Mouse (Mus musculus): ENCODE measurements at regions not wholly inside any gene's neighbourhood (a gene's known extent, or its start where the extent isn't known, plus 50 kb on each side); places are given as distances from the start of the nearest gene placed in this dataset.
A peak's percentile ranks its signal among the peaks of the same experiment; 100 is the strongest.

DNA sequence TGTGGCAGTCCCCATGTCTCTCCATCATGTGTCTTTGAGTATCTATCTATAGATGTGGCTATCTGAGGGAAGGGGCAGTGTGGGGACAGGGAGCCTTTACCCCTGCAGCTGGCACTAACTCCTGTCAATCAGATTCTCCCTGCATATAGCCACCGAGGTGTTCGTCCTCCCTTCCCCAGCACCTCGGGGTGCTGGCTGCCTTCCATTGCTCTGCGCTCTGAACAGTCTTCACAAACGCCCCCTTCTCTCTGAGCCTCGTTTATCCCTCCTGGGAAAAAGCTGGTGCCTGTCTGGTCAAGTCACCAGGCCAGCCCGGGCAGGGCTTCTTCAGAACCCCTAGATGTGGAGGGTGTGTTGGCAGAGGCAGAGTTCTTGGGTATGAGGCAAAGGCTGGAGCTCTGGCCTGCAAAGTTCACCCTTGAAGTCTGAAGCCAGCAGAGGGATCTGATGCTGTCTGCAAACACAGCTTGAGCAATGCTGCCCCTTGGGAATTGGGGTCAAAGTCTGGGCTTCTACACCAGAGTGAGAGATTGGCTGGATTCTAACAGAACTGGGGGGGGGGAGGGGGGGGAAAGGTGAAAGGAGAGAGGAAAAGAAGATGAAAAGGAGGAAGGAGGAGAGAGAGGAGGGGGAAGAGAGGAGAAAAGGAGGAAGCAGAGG, 175.5 kb upstream of the Igsf21 start:
- no peaks in the 10 kb centered on the region for H3K27me3 ChIP-seq (replicated peaks)
- H3K4me1 ChIP-seq (replicated peaks) = peaks cover 6% of the 10 kb centered on the region; the same call in 1 of the 2 replicates
- WGBS = 57% methylated on average over 7 of the region's 7 CpGs
- no peak overlapping the region for H3K4me2 ChIP-seq (replicated peaks)
- no peak overlapping the region for H3K9ac ChIP-seq
- H3K9me3 ChIP-seq = no peaks in the 10 kb centered on the region
- H3K4me3 ChIP-seq (replicated peaks) = no peak overlapping the region
- peak; percentile 77 for ATAC-seq
- H3K27ac ChIP-seq = no peak overlapping the region
- H3K36me3 ChIP-seq = no peaks in the 10 kb centered on the region

DNA sequence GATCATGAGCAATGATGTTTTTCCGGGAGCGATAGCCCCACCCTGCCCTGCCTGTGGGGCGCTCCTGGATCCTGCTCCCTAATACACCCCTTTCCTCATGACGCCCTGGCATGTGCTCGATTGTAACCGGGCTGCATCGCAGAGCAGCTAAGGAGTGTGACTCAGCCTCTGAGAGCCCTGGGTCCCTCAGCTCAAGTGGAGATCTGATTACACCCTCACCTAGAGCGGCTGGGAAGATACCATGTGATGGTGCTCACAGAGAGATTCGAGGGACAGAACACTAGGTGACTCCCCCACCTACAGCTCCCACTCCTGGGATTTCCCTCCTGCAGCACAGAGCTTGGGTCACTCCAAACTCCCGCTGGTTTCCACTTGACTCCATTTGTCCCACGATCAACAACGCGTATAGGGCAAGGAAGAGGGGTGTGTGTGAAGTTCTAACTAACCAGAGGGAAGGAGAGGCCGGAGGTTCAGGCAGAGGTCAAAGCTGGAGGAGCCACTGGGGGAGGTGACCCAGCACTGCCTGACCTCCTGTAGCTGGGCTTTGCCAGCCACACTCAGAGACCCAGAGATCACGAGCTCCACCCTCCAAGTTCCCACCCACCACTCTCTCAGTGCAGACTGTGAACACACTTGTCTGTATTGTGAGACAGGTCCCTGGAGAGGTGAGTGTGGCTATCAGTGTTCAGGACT, 173.3 kb upstream of the Igsf21 start:
- Histone ChIP-seq H3K27me3 (replicated peaks) (no peaks in the 10 kb centered on the region), H3K27ac (no peak overlapping the region), H3K9ac (no peak overlapping the region), H3K4me3 (replicated peaks) (no peak overlapping the region), H3K9me3 (no peaks in the 10 kb centered on the region), H3K4me2 (replicated peaks) (no peak overlapping the region), H3K4me1 (replicated peaks) (peaks cover 6% of the 10 kb centered on the region; the same call in 1 of the 2 replicates), H3K36me3 (no peaks in the 10 kb centered on the region)
- ATAC-seq = peak; percentile 81
- 28% methylated on average over 15 of the region's 15 CpGs for WGBS

DNA sequence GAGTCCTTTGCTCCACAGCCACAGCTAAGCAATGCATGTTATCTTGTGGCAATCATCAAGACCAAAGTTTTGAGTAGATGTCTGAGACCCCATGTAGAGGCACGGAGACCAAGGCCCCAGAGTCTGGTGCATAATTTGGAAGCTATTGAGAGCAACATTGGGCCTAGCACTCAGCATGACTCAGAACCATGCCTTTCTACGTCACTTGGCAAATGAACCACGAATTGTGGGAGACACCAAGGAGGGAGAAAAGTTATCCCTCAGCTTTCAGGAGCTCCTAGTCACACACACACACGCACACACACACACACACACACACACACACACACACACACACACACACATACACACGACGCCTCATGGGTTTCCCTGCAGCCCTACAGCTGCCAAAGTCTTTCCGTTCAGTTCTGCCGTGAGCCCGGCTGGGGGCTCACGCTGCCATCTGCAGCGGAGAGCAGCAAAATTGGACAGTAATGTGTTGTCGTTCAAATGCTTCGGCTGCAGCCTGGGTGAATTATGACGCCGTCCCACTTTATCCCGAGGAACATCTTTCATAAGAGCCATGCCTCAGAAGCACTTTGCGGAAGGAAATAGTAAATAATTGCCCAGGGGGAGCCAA, 165.8 kb upstream of the Igsf21 start:
- Histone ChIP-seq H3K4me1 (replicated peaks) (no peaks in the 10 kb centered on the region), H3K9ac (no peak overlapping the region), H3K9me3 (no peaks in the 10 kb centered on the region), H3K4me2 (replicated peaks) (no peak overlapping the region), H3K27me3 (replicated peaks) (no peaks in the 10 kb centered on the region), H3K4me3 (replicated peaks) (no peak overlapping the region), H3K36me3 (no peaks in the 10 kb centered on the region), H3K27ac (no peak overlapping the region)
- WGBS = 68% methylated on average over 17 of the region's 17 CpGs
- ATAC-seq = no peak

DNA sequence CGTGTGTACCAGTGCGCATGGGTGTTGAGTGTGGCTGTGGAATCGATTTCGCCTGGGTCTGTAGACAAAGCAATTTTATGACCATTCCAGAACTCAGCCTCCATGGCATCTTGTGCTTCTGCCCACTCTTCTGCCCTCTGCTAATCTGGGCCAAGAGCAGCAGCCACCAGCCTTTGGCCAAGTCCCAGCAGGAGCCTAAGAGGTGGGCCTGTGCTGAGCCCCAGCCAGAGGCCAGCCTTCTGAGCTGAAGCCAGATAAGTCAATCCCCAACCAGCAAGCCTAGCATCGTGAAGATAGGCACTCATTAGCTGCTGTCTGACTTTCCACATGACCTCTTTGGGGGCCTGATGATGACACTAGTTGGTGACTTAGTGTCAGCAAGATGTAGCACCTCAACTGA, 161.9 kb upstream of the Igsf21 start:
- H3K27me3 ChIP-seq (replicated peaks) = no peaks in the 10 kb centered on the region
- 82% methylated on average over 5 of the region's 5 CpGs for WGBS
- ATAC-seq = no peak
- H3K4me3 ChIP-seq (replicated peaks) = no peak overlapping the region
- no peak overlapping the region for H3K4me2 ChIP-seq (replicated peaks)
- H3K9me3 ChIP-seq = no peaks in the 10 kb centered on the region
- no peaks in the 10 kb centered on the region for H3K4me1 ChIP-seq (replicated peaks)
- H3K27ac ChIP-seq = no peak overlapping the region
- no peaks in the 10 kb centered on the region for H3K36me3 ChIP-seq
- no peak overlapping the region for H3K9ac ChIP-seq

DNA sequence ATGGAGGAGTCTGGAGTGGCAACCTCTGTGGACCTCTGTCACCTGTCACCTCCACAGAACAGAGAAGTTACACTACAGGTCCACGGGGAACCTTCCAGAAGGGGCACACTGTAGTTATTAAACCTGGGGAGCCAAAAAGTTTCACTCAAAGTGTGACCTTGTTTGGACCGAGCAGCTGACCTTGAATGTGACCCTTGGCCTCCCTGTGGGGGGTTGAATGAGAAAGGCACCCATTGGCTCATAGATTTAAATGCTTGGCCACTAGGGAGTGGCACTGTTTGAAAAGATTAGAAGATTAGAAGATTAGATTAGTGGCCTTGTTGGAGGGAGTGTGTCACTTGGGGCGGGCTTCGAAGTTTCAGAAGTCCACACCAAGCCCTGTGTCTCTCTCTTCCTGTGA, 160.3 kb upstream of the Igsf21 start:
- Histone ChIP-seq H3K27ac (no peak overlapping the region), H3K9ac (no peak overlapping the region), H3K4me1 (replicated peaks) (no peaks in the 10 kb centered on the region), H3K4me2 (replicated peaks) (no peak overlapping the region), H3K36me3 (no peaks in the 10 kb centered on the region), H3K9me3 (no peaks in the 10 kb centered on the region), H3K4me3 (replicated peaks) (no peak overlapping the region), H3K27me3 (replicated peaks) (no peaks in the 10 kb centered on the region)
- no peak for ATAC-seq
- 70% methylated on average over 4 of the region's 4 CpGs for WGBS

DNA sequence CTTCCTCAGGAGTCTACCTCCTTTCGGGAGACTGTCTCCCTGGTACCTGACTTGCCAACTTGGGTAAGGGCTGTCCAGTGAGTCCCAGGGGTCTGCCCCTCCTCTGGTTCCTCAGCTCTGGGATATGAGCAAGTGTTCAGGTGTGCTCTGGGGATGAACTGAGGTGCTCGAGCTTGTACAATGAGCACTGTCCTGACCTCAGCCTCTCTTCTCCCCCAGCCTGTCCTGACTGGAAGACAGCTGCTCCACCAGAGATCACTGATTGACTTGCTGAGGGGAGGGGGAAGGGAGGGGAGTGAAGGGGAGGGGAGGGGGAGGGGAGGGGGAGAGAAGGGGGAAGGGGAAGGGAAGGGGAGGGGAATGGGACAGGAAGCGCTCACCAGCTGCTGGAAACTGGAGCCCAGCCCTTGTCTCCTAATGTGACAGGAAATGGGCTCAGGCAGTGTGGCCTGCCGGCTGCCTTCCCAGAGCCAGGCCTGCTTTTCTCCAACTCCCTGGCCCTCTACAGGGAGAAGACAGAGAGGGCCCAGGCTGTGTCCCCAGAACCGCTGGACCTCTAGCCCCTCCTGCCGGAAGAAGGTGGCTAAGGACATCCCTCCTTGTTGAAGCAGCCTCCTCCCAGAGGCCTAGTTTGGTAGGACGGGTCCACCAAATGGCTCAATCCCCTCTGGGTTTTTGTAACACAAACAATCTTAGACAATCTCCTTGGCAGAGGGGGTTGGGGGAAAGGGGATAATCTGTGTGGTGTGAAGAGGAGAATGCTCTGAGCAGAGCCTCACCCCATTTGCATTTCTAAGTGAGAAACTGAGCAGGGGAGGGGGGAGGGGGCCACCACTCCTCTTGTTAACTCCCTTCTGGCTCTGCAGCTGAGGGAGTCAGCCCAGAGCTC, 159.7 kb upstream of the Igsf21 start:
- no peaks in the 10 kb centered on the region for H3K36me3 ChIP-seq
- H3K4me1 ChIP-seq (replicated peaks) = no peaks in the 10 kb centered on the region
- H3K9ac ChIP-seq = no peak overlapping the region
- ATAC-seq = peak; percentile 66
- no peaks in the 10 kb centered on the region for H3K9me3 ChIP-seq
- H3K4me3 ChIP-seq (replicated peaks) = no peak overlapping the region
- no peak overlapping the region for H3K4me2 ChIP-seq (replicated peaks)
- H3K27me3 ChIP-seq (replicated peaks) = no peaks in the 10 kb centered on the region
- 15% methylated on average over 7 of the region's 7 CpGs for WGBS
- no peak overlapping the region for H3K27ac ChIP-seq

DNA sequence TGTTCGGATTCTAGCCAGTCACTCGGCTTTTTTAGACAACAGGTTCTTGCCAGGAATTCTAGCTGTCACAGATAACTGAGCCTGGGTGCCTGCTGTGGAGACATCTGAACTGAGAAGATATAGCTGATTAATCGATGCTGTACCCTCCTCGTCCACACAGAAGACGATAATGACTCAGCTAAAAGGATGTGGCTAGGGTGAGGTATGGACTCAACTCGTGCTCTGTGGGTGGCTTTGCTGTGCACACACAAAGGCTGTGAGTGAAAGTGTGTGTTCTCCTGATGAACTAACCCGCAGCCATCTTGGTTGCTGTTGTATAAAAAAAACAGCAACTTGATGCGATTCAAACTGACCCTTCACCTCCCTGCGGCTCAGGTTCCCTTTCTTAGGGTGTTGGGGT, 158.8 kb upstream of the Igsf21 start:
- no peak overlapping the region for H3K27ac ChIP-seq
- no peaks in the 10 kb centered on the region for H3K27me3 ChIP-seq (replicated peaks)
- 72% methylated on average over 9 of the region's 9 CpGs for WGBS
- no peak overlapping the region for H3K4me3 ChIP-seq (replicated peaks)
- no peaks in the 10 kb centered on the region for H3K36me3 ChIP-seq
- no peaks in the 10 kb centered on the region for H3K9me3 ChIP-seq
- H3K4me2 ChIP-seq (replicated peaks) = no peak overlapping the region
- H3K4me1 ChIP-seq (replicated peaks) = no peaks in the 10 kb centered on the region
- no peak overlapping the region for H3K9ac ChIP-seq
- no peak for ATAC-seq

DNA sequence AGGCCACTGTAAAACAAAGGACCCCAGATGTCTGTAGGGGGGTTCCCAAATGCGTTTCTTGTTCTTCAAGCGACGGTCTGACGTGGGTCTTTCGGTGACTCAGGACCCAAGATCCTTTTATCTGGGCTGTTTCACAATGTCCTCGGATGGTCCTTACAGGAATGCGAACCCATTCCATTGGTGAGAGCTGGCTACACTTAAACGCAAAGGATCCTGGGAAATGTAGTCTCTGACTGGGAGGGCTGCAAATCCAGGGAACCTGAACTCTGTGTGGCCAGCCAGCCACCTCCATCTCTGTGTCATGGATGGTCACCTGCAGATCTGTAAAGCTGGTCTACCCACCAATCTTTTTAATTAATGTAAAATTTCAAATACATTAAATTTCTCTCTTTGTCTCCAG, 156.5 kb upstream of the Igsf21 start:
- ATAC-seq = no peak
- Histone ChIP-seq H3K27me3 (replicated peaks) (no peaks in the 10 kb centered on the region), H3K4me3 (replicated peaks) (no peak overlapping the region), H3K9ac (no peak overlapping the region), H3K9me3 (no peaks in the 10 kb centered on the region), H3K36me3 (no peaks in the 10 kb centered on the region), H3K4me2 (replicated peaks) (no peak overlapping the region), H3K4me1 (replicated peaks) (no peaks in the 10 kb centered on the region), H3K27ac (no peak overlapping the region)
- 41% methylated on average over 8 of the region's 8 CpGs for WGBS

DNA sequence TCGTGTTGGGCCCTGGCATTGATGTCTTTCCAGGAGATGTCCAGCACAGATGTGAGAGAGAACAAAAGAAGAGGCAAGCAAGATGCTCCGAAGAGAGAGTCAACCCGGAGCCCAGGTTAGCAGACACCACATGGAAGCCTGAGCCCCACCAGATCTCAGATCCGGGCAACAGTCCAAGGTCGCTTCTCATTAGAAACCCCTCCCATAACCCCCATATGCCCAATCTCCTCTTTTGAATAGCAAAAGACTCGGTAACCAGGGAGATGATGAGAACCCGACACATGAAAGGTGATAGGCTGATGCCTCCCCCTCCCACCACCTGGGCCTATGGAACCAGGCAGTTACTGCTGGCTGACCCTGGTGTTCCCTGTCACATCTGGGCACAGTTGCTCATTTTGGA, 155.7 kb upstream of the Igsf21 start:
- no peaks in the 10 kb centered on the region for H3K9me3 ChIP-seq
- ATAC-seq = no peak
- H3K4me3 ChIP-seq (replicated peaks) = no peak overlapping the region
- H3K4me2 ChIP-seq (replicated peaks) = no peak overlapping the region
- WGBS = 69% methylated on average over 7 of the region's 7 CpGs
- no peaks in the 10 kb centered on the region for H3K4me1 ChIP-seq (replicated peaks)
- no peak overlapping the region for H3K9ac ChIP-seq
- H3K27me3 ChIP-seq (replicated peaks) = no peaks in the 10 kb centered on the region
- H3K27ac ChIP-seq = no peak overlapping the region
- H3K36me3 ChIP-seq = no peaks in the 10 kb centered on the region

DNA sequence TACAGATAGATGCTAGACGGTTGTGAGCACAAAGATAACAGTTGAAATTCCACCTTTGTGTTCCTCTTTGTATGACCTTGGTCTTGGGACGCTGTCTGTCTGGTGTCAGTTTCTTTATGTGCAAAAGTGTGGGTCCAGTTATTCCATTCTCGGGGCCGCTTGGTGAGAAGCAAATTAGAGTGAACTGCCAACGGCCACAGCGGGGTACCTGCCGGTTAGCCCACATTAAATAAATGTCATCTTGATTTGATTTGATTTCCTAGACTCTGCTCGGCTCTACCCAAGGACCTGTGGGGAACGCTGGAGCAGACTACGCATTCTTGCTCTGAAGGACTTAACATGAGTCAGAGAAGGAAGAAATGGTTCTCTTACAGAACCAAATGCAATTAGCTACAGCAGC, 155.0 kb upstream of the Igsf21 start:
- H3K27me3 ChIP-seq (replicated peaks) = no peaks in the 10 kb centered on the region
- H3K27ac ChIP-seq = no peak overlapping the region
- 86% methylated on average over 10 of the region's 10 CpGs for WGBS
- no peak overlapping the region for H3K4me3 ChIP-seq (replicated peaks)
- no peak overlapping the region for H3K4me2 ChIP-seq (replicated peaks)
- no peak overlapping the region for H3K9ac ChIP-seq
- no peaks in the 10 kb centered on the region for H3K9me3 ChIP-seq
- no peaks in the 10 kb centered on the region for H3K4me1 ChIP-seq (replicated peaks)
- no peak for ATAC-seq
- H3K36me3 ChIP-seq = no peaks in the 10 kb centered on the region

DNA sequence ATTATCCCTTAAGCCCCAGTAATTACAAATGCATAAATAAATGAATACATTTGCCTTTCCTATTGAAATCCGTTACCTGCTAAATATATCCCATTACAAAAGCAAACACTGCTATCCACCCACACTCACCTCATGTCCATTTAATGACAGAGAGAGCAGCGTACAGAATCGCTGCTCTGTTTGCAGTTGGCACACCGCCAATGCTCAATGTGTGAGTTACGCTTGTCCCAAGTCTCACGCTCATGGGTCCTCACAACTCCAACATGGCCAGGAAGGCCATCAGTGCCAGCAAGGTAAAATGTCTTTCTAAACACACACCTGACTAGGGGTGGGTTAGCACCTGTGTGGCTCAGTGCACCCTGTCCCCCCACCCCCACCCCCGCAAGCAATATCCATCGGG, 150.0 kb upstream of the Igsf21 start:
- WGBS = 60% methylated on average over 8 of the region's 8 CpGs

DNA sequence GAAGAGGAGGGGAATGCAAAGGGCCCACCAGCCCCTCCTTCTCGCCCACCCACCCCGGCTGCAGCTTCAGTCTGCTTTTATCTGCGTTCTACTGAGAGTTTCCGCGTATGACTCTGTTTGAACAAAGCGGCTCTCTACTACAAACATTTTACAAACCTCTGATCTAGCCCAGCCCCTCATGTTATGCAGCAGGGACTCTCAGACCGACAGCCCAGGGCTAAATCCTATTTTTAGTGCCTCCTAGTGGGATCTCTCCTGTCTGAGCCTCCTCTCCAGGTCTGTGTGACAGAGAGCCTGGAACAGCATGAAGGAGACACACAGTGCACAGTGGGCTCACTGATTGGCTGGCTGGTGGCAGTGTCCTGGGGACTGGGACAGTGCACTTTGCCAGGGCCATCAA, 145.7 kb upstream of the Igsf21 start:
- Histone ChIP-seq H3K4me3 (replicated peaks) (no peak overlapping the region), H3K4me1 (replicated peaks) (0 out of 2 replicates have a peak, but pooled peaks cover 3% of the 10 kb centered on the region), H3K36me3 (no peaks in the 10 kb centered on the region), H3K9ac (no peak overlapping the region), H3K27me3 (replicated peaks) (no peaks in the 10 kb centered on the region), H3K27ac (no peak overlapping the region), H3K9me3 (no peaks in the 10 kb centered on the region), H3K4me2 (replicated peaks) (no peak overlapping the region)
- 19% methylated on average over 7 of the region's 7 CpGs for WGBS
- ATAC-seq = no peak

More for the DNA sequence above, 150.0 kb upstream of the Igsf21 start:
- no peak overlapping the region for H3K9ac ChIP-seq
- H3K9me3 ChIP-seq = no peaks in the 10 kb centered on the region
- no peak overlapping the region for H3K27ac ChIP-seq
- H3K36me3 ChIP-seq = no peaks in the 10 kb centered on the region
- no peaks in the 10 kb centered on the region for H3K4me1 ChIP-seq (replicated peaks)
- H3K27me3 ChIP-seq (replicated peaks) = no peaks in the 10 kb centered on the region
- no peak overlapping the region for H3K4me2 ChIP-seq (replicated peaks)
- H3K4me3 ChIP-seq (replicated peaks) = no peak overlapping the region
- no peak for ATAC-seq

Data from intestine, embryonic 15.5 days (tissue).